Mouse (Mus musculus): Measurements from ENCODE around the gene Pomp.

The Pomp gene

DNA sequence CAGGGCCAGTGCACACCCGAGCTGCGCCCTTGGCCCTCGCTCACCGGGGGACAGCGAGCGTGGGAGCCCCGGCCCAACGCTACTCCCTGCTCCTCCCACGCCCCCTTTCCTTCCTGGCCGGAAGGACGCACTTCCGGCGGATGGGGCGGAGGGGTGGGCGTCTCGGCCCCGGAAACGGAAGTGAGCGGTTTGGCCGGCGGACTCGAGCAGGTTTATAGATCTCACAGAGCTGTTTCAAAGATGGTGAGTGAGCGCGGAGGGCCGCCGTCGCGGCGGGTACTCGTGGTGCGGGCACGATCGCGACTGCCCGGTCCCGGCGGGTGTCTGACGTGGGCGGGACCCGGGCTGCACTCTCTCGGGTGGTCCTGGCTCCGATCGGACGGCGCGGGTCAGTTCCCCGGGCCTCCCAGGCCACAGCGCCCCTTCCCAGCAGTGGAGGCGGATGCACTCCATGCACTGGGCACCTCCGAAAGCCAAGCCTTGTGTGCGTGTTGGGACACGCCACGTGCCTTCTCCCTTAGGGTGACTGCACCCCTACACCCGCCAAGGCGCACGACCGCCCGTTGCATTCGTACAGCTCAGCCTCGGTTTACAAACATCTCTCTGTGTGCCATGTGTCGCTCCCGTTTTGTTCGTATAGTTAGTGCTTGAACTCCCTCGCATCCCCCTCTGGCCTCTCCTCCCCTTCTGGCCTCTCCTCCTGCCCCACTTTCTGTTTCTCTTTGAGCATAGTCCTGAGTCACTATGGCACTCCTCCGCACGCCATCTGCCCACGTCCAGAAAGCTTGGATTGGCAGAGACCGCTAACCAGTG lies at the start of gene Pomp:
Pomp (plus strand) TSS at position 13 of the 813 bp plus-strand sequence.
- peak; percentile 93 to 94 for DNase-seq

DNA sequence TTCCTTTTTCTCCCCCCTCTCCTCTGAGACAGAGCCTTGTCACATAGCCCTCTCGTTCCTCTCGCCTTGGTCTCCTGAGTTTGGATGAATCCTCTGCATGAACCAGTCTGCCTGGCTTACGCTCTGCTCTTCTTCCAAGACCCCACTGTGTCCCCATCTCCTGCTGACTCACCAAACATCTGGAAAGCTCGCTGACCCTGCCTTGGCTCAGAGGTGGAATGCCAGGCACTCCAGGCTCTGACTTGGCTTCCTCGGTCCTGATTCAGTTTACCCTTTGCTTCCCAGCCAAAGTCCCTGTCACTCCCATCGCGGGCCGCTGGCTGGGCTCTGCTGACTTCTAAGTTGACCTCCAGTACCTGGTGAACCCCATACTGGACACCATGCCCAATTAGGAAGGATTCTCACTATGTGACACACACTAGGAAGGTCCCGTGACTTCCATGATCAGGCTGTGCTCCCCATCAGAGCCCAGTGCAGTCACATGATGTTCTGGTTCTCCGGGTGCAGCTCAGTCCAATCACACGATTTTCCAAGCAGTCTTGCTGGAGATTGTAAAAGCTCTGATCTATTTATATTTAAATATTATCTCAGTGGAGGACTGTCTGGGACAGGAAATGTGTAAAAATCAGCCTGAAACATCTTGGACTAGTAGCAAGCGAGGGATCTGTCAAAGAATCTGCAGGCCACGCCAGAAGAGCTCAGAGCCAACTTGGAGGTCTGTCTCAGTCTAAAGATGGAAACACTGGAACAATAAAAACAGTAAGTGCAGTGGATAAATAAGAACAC lies 47.8 kb upstream of the Pomp start:
- peak; percentile 28 to 56 for DNase-seq

- DNase-seq = no peak
Measured at GRCm38 (mm10) chr5:147814971-147815370, 45.3 kb upstream of the Pomp start.

GRCm38 (mm10) chr5:147815592-147815991 lies 44.7 kb upstream of the Pomp start:
- peak; percentile 43 to 75 for DNase-seq

GRCm38 (mm10) chr5:147816465-147816864 lies 43.8 kb upstream of the Pomp start:
- no peak for DNase-seq

DNA sequence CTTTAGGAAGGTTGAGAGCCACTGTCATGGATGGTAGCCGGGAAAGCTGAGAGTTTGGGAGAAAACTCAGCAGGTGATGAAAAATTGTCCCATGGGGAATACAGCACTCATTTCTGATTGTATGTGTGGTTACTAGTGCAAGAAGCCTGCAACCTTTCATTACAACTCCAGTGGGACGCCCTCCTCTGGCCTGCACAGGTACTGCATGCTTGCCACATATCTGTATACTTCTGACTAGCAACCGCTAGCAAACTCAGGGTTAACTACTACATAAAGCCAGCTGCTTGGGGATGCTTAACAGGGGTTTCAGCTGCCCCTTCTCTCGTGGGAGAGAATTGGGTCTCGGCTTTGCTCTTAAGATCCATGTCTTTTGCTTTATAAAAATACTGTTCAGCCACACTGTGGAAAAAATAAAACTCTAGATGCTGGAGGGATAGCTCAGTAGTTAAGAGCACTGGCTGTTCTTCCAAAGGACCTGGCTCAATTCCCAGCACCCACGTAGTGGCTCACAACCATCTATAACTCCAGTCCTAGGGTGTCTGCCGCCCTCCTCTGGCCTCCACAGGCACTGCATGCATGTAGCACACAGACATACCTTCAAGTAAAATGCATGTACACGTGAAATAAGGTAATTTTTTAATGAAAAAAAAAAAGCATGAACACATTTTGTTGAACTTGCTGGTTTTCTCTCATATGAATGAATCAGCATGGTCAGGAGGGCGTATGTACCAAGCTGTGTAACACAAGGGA lies 42.3 kb upstream of the Pomp start:
- DNase-seq = no peak

DNA sequence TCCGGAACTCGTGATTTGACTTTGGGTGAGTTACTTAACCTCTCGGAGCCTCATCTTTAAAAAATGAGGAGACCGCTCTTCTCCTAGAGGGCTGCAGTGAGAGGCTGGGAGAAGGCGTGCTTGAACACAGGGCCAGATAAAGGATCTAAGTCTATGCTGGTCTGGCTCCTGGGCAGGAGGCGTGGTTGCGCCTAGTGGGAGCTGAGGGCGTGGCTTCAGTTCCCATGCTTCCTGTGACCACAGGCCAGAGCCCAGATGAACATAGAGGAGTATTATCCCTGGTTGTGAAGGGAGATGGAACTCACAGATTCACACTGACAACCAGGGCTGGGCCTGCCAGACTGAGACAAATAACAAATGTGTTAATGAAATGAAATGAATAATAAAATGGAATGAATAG lies 41.4 kb upstream of the Pomp start:
- no peak for DNase-seq

GRCm38 (mm10) chr5:147819895-147820294 lies 40.4 kb upstream of the Pomp start:
- no peak for DNase-seq

- no peak for DNase-seq
Measured at GRCm38 (mm10) chr5:147824021-147824605, 36.1 kb upstream of the Pomp start.

- DNase-seq = peak; percentile 20 to 42
Measured at GRCm38 (mm10) chr5:147825375-147825969, 34.8 kb upstream of the Pomp start.

DNA sequence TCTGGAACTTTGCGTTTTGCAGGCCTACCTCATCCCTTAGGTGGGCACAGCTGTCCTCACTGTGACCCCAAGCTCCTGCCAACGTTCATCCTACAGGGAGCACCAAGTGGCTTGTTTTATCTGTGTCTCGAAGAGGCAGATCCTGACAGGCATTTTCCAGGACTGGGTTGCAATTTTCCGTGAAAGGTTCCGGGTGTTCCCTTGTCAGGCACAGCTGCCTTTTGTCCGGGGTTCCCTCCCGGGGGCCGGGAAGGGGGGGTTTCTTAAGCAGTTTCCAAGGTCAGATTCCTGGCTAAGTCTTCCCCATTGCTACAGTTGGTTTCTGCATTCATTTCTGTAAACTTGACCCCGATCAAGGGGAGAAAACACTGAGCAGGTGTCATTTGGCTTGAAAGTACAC lies 34.2 kb upstream of the Pomp start:
- no peak for DNase-seq

- no peak for DNase-seq
Measured at GRCm38 (mm10) chr5:147826546-147826945, 33.7 kb upstream of the Pomp start.

DNA sequence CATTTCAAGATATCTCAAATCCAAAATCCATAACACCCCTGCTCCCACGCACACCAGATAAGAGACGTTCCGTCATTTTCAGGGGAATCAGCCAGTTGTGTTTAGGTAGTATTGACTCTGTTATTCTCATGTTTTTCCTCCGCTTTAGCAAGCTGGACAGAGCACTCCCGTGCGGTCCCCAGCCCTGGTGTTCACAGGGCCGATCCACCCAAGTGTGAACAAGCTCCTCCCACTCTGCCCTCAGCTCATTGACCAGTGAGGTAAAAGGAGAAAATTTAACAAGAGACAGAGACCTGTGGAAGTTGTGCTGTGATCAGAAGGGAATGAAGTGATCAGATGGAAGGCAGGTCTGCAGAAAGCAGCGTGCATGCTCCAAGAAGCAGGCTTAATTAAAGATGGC lies 31.4 kb upstream of the Pomp start:
- no peak for DNase-seq

DNA sequence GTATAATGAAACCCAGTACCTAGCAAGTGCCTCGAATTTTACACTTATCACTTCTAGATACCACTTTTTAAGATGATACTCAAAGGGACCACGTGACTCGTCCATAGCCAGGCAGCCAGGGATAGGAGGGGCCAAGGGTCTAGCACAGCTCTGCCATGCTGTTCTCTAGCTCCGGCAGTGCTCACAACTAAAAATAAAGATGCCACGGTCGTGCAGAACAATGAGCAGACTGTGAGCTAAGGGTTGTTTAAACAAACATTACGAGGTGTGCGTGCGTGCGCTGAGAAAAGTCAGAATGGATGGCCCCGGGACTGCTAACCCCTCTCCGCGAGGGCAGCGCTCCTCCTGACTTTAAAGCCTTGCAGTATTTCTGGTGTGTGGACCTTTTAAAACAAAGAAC lies 27.4 kb upstream of the Pomp start:
- no peak for DNase-seq

GRCm38 (mm10) chr5:147834841-147835500 lies 25.3 kb upstream of the Pomp start:
- peak; percentile 27 to 50 for DNase-seq

DNA sequence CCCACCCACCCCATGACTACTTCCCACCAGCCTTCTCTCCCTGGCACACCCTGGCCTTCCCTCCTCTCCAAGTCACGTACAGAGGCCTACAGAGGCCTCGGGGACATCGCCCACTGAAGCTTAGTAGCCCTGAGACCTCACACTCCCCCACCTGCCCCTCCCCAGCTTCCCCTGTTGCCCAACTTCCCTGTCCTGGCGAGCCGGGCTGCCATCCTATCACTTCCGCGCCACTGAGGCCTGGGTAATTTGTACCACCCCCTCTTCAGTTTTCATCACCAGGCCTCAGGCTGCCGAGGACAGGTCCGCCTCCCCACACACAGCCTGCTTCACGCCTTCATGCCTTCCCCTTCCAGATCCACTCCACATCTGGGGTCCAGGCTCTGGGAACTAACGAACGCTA lies 20.8 kb upstream of the Pomp start:
- no peak for DNase-seq

- DNase-seq = no peak
Measured at GRCm38 (mm10) chr5:147843340-147843739, 16.9 kb upstream of the Pomp start.

- no peak for DNase-seq
Measured at GRCm38 (mm10) chr5:147845319-147845718, 14.9 kb upstream of the Pomp start.

- no peak for DNase-seq
Measured at GRCm38 (mm10) chr5:147847361-147847760, 12.9 kb upstream of the Pomp start.

GRCm38 (mm10) chr5:147848164-147848863 lies 11.9 kb upstream of the Pomp start:
- DNase-seq = peak; percentile 61 to 87

GRCm38 (mm10) chr5:147850194-147850593 lies 10.1 kb upstream of the Pomp start:
- DNase-seq = peak; percentile 47 to 59
